Mouse (Mus musculus) megakaryocyte, embryonic 14.5 days (primary cell): ENCODE measurements around the gene Cacna1d.

ENCODE experiments used
- FLI1 ChIP-seq: IDR thresholded peaks from 2 replicates; pipeline ENCODE4 v1.6.1; 2012; ENCODE audit warnings: low read length, inconsistent platforms, mixed read lengths
- GATA1 ChIP-seq: IDR thresholded peaks from 3 replicates; pipeline ENCODE4 v1.6.1; 2012; ENCODE audit warnings: mixed read lengths, low read length, inconsistent platforms, borderline replicate concordance

- TF ChIP-seq GATA1 (no peak), FLI1 (no peak)
Observed at GRCm38 (mm10) chr14:30136965-30137364, 354.3 kb downstream of the Cacna1d start.
